Mouse (Mus musculus) heart, embryonic 11.5 days (tissue): Measurements from ENCODE around the gene Tmc2. TPM values are rescaled to one million over a fixed set of nuclear protein-coding genes. Genes with fewer than 3 reads are reported as not detected.

Source experiments
- ATAC-seq: fragments of 200-750 bp; cut with Nextera tagmentation; replicated peaks from 2 replicates; pipeline ENCODE4 v1.8.0; 2017; ENCODE audit warnings: moderate library complexity; ENCODE audit not compliant: insufficient number of reproducible peaks, low FRiP score, low TSS enrichment
- H3K27ac ChIP-seq: fragments of 300-500 bp; sonication (generic); 2 replicates; pipeline ENCODE4 v1.5.1; 2014; ENCODE audit warnings: mild to moderate bottlenecking, low read depth, low read length
- H3K27me3 ChIP-seq: fragments of 300-500 bp; sonication (generic); 2 replicates; pipeline ENCODE4 v1.6.1; 2014; ENCODE audit warnings: mild to moderate bottlenecking, low read length, mixed read lengths; ENCODE audit not compliant: control insufficient read depth, insufficient read depth
- H3K36me3 ChIP-seq: fragments of 300-500 bp; sonication (generic); 2 replicates; pipeline ENCODE4 v1.6.1; 2014; ENCODE audit warnings: mild to moderate bottlenecking, low read length, moderate library complexity, mixed read lengths; ENCODE audit not compliant: control insufficient read depth, insufficient read depth
- H3K4me1 ChIP-seq: fragments of 300-500 bp; sonication (generic); 2 replicates; pipeline ENCODE4 v1.6.1; 2014; ENCODE audit warnings: low read length; ENCODE audit not compliant: control insufficient read depth, insufficient read depth
- H3K4me2 ChIP-seq: fragments of 300-500 bp; sonication (generic); 2 replicates; pipeline ENCODE4 v1.6.1; 2014; ENCODE audit warnings: mild to moderate bottlenecking, moderate library complexity
- H3K4me3 ChIP-seq: fragments of 300-500 bp; sonication (generic); 2 replicates; pipeline ENCODE4 v1.5.1; 2014; ENCODE audit warnings: low read depth, low read length
- H3K9ac ChIP-seq: fragments of 300-500 bp; sonication (generic); 2 replicates; pipeline ENCODE4 v1.6.1; 2014; ENCODE audit warnings: mild to moderate bottlenecking, low read depth, low read length, moderate library complexity
- H3K9me3 ChIP-seq: fragments of 300-500 bp; sonication (generic); replicated peaks from 2 replicates; pipeline ENCODE4 v1.6.1; 2016; ENCODE audit warnings: low read length; ENCODE audit not compliant: control insufficient read depth
- WGBS: fragments of 180-500 bp; shearing (Covaris S2); extraction: QIAGEN DNeasy Blood & Tissue Kit; methylation state at CpG from one replicate; pipeline ENCODE4 v1.1.7; 2014; ENCODE audit not compliant: insufficient replicate concordance; 5-methylcytosine and 5-hydroxymethylcytosine counted together
- polyA plus RNA-seq: library from polyadenylated mRNA; unstranded; fragments of >200 nt; fragmentation: Nextera tagmentation; extraction: Ambion mirVana; gene quantifications from 2 replicates; pipeline ENCODE4 v1.2.1, GENCODE M21; 2014

Tmc2 gene
- polyA plus RNA-seq, 1 experiment from 2014 or later: not detected

DNA sequence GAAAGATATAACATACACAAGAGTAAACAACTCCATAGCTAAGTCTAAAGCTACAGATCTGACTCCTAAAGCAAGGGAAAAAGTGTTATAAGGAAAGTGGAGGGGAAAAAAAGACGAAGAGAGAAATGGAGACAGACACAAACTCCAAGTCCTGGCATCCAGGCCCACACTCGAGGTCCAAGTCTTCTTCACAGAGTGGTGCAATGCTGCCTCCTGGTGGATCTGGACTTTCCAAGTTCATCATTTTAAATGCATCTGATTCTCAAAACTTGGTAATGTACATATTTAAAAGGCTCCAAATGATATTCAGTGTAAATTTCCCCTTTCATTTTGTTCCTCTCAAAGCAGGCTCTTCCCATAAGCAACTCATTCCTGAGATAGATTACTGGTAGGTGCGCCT is 27.1 kb upstream of the Tmc2 start:
- H3K4me1 ChIP-seq: no peaks in the 10 kb centered on the region
- 58% methylated on average over 3 of the region's 3 CpGs for WGBS
- no peak overlapping the region for H3K27ac ChIP-seq
- no peaks in the 10 kb centered on the region for H3K27me3 ChIP-seq
- no peak overlapping the region for H3K9ac ChIP-seq
- H3K9me3 ChIP-seq: no peaks in the 10 kb centered on the region
- no peak overlapping the region for H3K4me2 ChIP-seq
- peaks cover 21% of the 10 kb centered on the region for H3K36me3 ChIP-seq
- no peak for ATAC-seq
- H3K4me3 ChIP-seq: no peak overlapping the region

DNA sequence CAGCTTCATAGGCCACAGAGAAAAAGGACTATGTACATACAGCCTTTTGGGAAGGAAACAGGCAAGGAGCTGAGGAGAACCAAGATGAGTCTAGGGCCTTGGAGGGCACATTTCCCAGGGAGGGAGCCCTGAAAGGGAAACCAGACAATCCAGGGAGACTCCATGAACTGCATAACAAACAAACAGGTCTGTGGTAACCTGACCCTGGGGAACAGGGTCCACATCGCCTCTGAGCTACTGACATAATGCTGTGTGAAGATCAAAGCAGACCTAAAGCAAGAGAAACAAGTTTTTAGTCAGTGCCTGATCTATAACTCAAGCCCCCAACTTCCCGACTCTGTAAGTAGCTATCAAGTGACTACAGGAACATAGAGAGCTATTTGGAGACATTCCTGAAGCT is 23.3 kb upstream of the Tmc2 start:
- no peak for ATAC-seq
- H3K4me2 ChIP-seq: no peak overlapping the region
- H3K27ac ChIP-seq: no peak overlapping the region
- H3K9ac ChIP-seq: no peak overlapping the region
- WGBS: 79% methylated on average over 2 of the region's 2 CpGs
- H3K36me3 ChIP-seq: peaks cover 39% of the 10 kb centered on the region
- H3K27me3 ChIP-seq: no peaks in the 10 kb centered on the region
- H3K9me3 ChIP-seq: no peaks in the 10 kb centered on the region
- no peak overlapping the region for H3K4me3 ChIP-seq
- H3K4me1 ChIP-seq: no peaks in the 10 kb centered on the region

DNA sequence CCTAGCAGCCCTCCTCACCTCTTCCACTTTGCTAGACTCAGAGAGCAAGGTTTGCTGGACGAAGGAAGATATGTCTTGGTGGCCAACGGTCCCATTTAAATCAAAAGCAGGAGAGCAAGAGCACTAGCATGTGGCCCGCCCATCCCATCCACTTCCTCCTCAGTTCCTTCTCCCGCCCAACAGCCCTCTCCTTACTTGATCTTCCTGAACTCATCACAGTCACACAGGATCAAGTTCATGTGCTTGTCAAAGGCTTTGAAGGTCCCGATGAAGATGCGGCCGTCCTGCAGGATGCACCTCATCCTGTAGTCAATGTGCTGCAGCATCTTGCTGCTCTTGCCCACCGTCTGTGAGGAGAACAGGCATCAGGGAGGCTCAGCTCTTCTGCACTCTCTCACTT is 18.2 kb upstream of the Tmc2 start:
- Histone ChIP-seq H3K36me3 (peaks cover 30% of the 10 kb centered on the region), H3K27ac (no peak overlapping the region), H3K4me2 (peak overlapping the region; percentile 83), H3K27me3 (no peaks in the 10 kb centered on the region), H3K4me3 (0 out of 2 replicates have a peak overlapping the region, but pooled peaks have one; percentile 77), H3K9me3 (no peaks in the 10 kb centered on the region), H3K4me1 (peaks cover 13% of the 10 kb centered on the region), H3K9ac (no peak overlapping the region)
- WGBS: 69% methylated on average over 8 of the region's 8 CpGs
- ATAC-seq: no peak

DNA sequence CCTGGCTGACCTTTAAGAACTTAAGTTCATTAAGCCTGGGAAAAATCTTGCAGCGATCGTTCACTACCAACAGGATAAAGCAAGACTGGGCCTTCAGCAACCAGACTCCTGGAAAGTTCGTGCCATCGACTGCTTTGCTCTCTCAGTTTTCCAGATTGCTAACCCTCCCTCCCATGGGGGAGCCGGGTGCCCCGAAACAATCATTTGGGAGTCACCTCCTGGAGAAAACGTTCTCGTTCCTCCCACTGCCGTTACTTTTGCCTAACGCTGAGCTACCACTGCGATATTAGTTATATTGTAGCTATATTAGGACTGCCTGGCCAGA is 16.7 kb upstream of the Tmc2 start:
- H3K9me3 ChIP-seq: no peaks in the 10 kb centered on the region
- H3K4me2 ChIP-seq: peak overlapping the region; percentile 83
- H3K27ac ChIP-seq: peak overlapping the region; percentile 94
- WGBS: under 1% methylated on average over 11 of the region's 11 CpGs
- H3K27me3 ChIP-seq: no peaks in the 10 kb centered on the region
- no peak for ATAC-seq
- peak overlapping the region; percentile 99 for H3K9ac ChIP-seq
- H3K4me3 ChIP-seq: peak overlapping the region; percentile 77
- peaks cover 16% of the 10 kb centered on the region for H3K36me3 ChIP-seq
- H3K4me1 ChIP-seq: peaks cover 13% of the 10 kb centered on the region

DNA sequence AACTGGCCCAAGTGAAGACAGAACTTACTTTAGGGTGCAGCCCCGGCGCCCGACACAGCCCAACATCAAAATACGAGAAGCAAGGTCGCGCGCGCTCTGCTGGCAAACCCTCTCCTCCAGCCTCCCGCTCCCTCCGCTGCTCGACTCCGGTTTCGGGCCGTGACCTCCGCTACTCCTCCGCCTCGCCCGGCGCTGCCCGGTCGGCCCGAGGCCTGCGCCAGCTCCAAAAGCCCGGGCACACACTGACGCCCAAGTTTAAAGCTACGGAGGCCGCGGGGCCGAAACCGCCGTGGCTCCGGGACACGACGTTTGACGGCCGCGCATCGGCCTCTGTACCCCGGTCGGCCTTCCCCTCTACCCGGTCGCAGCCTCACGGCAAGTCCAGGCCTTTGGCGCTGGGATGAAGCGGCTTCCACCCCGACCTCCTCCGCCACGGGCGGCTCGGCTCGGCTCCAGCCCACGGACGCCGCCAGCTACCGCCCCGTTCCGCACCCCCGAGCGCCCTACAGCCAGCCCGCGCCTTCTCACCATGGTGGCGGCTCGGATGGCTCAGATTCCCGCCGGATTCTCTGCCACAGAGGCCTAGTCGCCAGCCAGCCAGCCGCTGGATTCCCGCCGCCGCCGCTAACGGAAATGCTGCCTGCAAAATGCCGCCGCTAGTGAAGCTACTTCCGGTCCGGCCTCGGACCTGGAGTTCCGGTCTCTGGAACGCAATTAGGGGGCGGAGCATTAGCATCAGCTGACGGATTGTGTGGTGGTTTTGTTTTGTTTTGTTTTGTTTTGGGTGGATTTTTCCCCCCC is 16.1 kb upstream of the Tmc2 start, which contains the start of gene Snrpb:
Snrpb (minus strand) TSS at position 698 of the 801 bp plus-strand sequence.
- Histone ChIP-seq H3K36me3 (peaks cover 11% of the 10 kb centered on the region), H3K9me3 (no peaks in the 10 kb centered on the region), H3K27ac (peak within 1 kb of the TSS; percentile 94), H3K4me1 (peaks cover 13% of the 10 kb centered on the region), H3K27me3 (no peaks in the 10 kb centered on the region), H3K9ac (peak within 1 kb of the TSS; percentile 99), H3K4me2 (peak within 1 kb of the TSS; percentile 83), H3K4me3 (peak within 1 kb of the TSS; percentile 77)
- peak; percentile 80 for ATAC-seq
- under 1% methylated on average over 81 of the region's 81 CpGs for WGBS

DNA sequence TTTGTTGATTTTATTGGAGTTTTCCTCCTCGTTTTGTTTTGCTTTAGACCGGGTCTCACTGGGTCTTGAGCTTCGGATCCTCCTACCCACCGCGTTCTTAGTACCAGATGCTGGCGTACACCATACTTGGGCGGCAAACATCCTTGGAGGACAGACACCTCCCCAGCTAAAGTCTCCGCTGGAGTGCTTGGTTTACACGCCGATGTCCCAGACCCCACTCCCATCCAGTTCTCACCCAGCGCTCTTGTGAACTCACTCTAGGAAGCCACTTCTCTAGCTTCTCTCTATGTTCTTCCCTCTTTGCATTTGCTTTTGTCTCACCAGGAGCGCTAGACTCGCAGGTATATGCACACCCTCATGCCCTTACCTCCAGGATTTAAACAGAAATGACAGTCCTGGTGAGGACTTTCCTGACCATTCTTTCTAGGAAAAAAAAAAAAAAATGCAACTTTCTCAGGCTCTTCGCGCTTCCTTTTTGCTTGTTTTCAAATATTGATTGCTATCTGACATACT is 15.4 kb upstream of the Tmc2 start:
- Histone ChIP-seq H3K27me3 (no peaks in the 10 kb centered on the region), H3K4me2 (peak overlapping the region; percentile 82), H3K9ac (peak overlapping the region; percentile 79), H3K27ac (peak overlapping the region; percentile 24; the same call in 1 of the 2 replicates), H3K4me3 (peak overlapping the region; percentile 77), H3K36me3 (peaks cover 8% of the 10 kb centered on the region), H3K9me3 (no peaks in the 10 kb centered on the region), H3K4me1 (peaks cover 13% of the 10 kb centered on the region)
- 1% methylated on average over 15 of the region's 15 CpGs for WGBS
- peak; percentile 39; the same call in 1 of the 2 replicates for ATAC-seq

DNA sequence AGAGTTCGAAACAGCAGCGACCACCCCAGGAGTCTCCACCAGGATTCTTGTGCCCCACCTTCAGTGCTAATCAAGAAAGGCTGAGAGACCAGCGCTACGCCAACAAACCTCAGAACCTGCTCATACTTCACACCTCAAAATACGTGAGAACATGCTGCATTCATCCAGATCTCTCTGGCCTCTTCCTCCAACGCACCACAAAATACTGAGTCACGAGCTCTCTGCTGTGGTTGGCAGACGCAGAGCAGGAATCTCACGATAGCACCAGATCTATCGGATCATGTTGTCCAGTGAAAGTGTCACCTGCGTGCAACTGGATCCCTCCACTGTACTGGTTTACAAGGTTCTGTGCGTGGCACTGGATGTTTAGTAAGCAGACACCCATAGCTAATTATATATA is 6.6 kb upstream of the Tmc2 start:
- no peaks in the 10 kb centered on the region for H3K9me3 ChIP-seq
- 79% methylated on average over 12 of the region's 12 CpGs for WGBS

DNA sequence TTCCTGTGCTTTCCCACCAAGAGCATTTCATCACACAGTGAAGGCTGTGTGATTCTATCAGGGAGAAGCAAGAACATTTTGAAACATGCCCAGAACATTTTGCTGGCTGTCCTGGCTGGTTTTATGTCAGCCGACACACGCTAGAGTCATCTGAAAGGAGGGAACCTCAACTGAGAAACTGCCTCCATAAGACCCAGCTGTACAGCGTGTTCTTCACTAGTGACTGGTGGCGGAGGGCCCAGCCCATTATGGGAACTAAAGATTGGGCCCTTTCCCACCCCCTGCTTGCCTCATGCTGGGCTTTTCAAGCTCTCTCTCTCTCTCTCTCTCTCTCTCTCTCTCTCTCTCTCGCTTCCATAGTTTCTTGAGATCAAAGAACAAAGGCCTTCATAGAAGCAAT is 6.0 kb downstream of the Tmc2 start:
- no peak for ATAC-seq
- Histone ChIP-seq H3K4me2 (no peak overlapping the region), H3K4me1 (no peaks in the 10 kb centered on the region), H3K9me3 (no peaks in the 10 kb centered on the region), H3K4me3 (no peak overlapping the region), H3K27me3 (no peaks in the 10 kb centered on the region), H3K27ac (no peak overlapping the region), H3K36me3 (no peaks in the 10 kb centered on the region), H3K9ac (no peak overlapping the region)
- WGBS: 84% methylated on average over 5 of the region's 5 CpGs

More for the DNA sequence above, 6.6 kb upstream of the Tmc2 start:
- Histone ChIP-seq H3K4me3 (no peak overlapping the region), H3K27ac (no peak overlapping the region), H3K36me3 (no peaks in the 10 kb centered on the region), H3K4me2 (no peak overlapping the region), H3K9ac (no peak overlapping the region), H3K27me3 (no peaks in the 10 kb centered on the region), H3K4me1 (no peaks in the 10 kb centered on the region)
- ATAC-seq: no peak

DNA sequence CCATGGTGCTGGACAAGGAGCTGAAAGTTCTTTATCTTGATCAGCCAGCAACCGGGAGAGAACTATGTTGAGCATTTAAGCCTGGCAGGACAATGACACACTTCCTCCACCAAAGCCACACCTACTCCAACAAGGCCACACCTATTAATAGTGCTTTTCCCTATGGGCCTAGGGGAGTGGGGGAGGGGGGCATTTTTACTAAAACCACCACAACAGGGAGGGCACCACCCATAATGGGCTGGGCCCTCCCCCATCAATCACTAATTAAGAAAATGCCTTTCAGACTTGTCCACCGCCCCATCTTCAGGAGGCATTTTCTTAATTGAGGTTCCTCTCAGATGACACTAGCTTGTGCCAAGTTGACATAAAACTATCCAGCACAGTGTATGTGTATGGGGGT is 12.4 kb downstream of the Tmc2 start:
- no peaks in the 10 kb centered on the region for H3K4me1 ChIP-seq
- no peak overlapping the region for H3K27ac ChIP-seq
- H3K9ac ChIP-seq: no peak overlapping the region
- no peak overlapping the region for H3K4me3 ChIP-seq
- 60% methylated on average over 2 of the region's 2 CpGs for WGBS
- no peak for ATAC-seq
- H3K9me3 ChIP-seq: no peaks in the 10 kb centered on the region
- H3K4me2 ChIP-seq: no peak overlapping the region
- H3K27me3 ChIP-seq: no peaks in the 10 kb centered on the region
- H3K36me3 ChIP-seq: no peaks in the 10 kb centered on the region
